Mouse (Mus musculus) ES-Bruce4 (cell line): ENCODE data around the gene Hmox2. TPM values are rescaled to one million over a fixed set of nuclear protein-coding genes. Genes with fewer than 3 reads are reported as not detected.
"Not testable (repeated sequence)": the region's sequence is repeated elsewhere in the genome, so short reads cannot be mapped to it uniquely, and the experiment has no call there.

Experiments
- H3K27ac ChIP-seq: 2 replicates; pipeline ENCODE4 v1.5.1; 2012; ENCODE audit warnings: low read length, inconsistent platforms; ENCODE audit not compliant: insufficient read depth
- H3K27me3 ChIP-seq: 2 replicates; pipeline ENCODE4 v1.6.1; 2012; ENCODE audit warnings: mild to moderate bottlenecking, low read length, inconsistent platforms; ENCODE audit not compliant: control insufficient read depth, poor library complexity, insufficient read depth, severe bottlenecking
- H3K36me3 ChIP-seq: 2 replicates; pipeline ENCODE4 v1.6.1; 2012; ENCODE audit warnings: inconsistent platforms, mild to moderate bottlenecking, low read length, moderate library complexity; ENCODE audit not compliant: control insufficient read depth, poor library complexity, insufficient read depth, severe bottlenecking
- H3K4me1 ChIP-seq: one replicate; pipeline ENCODE4 v1.8.1; 2011; ENCODE audit warnings: low read length; ENCODE audit not compliant: control insufficient read depth, insufficient read depth
- H3K4me3 ChIP-seq: 2 replicates; pipeline ENCODE4 v1.5.1; 2011; ENCODE audit warnings: low read depth, mild to moderate bottlenecking, low read length
- H3K9ac ChIP-seq: 2 replicates; pipeline ENCODE4 v1.6.1; 2012; ENCODE audit warnings: low read depth, mild to moderate bottlenecking, inconsistent platforms; ENCODE audit not compliant: poor library complexity, severe bottlenecking
- H3K9me3 ChIP-seq: replicated peaks from 2 replicates; pipeline ENCODE4 v1.6.1; 2012; ENCODE audit warnings: mild to moderate bottlenecking, low read length, inconsistent platforms; ENCODE audit not compliant: control insufficient read depth, poor library complexity, insufficient read depth, severe bottlenecking
- CTCF ChIP-seq: IDR thresholded peaks from one replicate; pipeline ENCODE4 v1.8.1; 2011; ENCODE audit warnings: low read depth, low read length
- EP300 ChIP-seq: IDR thresholded peaks from 2 replicates; pipeline ENCODE4 v1.6.1; 2011; ENCODE audit warnings: low read depth, low read length; ENCODE audit not compliant: insufficient read depth
- POLR2A ChIP-seq: IDR thresholded peaks from one replicate; pipeline ENCODE4 v1.8.1; 2011; ENCODE audit warnings: low read length; ENCODE audit not compliant: insufficient read depth
- polyA plus RNA-seq: library from polyadenylated mRNA; stranded (reverse); fragments of >200 nt; gene quantifications from 2 replicates; pipeline ENCODE4 v1.2.4, GENCODE M21; 2011; ENCODE audit warnings: low read depth; ENCODE audit not compliant: missing spikeins, insufficient read depth, insufficient read length

The Hmox2 gene
- polyA plus RNA-seq, 1 experiment, result 44.4 TPM

DNA sequence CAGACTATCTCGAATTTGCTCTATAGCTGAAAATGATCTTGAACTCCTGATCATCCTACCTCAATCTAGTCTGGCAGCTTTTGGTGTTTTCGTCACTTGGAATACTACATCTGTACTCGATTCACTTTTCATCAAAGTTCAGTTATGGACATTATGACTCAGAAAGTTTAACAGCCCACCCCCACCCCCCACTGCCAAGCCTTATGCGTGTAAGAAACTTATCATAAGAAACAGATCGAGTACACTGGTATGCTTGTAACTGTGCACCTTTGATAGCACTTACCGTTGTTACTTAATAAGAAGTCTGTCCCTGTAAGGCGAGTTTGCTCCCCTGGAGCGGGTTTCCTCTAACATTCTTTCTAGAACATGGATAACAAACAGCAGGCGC is 43.0 kb upstream of the Hmox2 start:
- TF ChIP-seq CTCF, result no peak
- no peak for TF ChIP-seq EP300
- TF ChIP-seq POLR2A, result no peak
- peak overlapping the region; percentile 82 for H3K4me3 ChIP-seq
- peaks cover 10% of the 10 kb centered on the region for H3K36me3 ChIP-seq
- H3K27me3 ChIP-seq, result no peaks in the 10 kb centered on the region
- H3K4me1 ChIP-seq, result no peaks in the 10 kb centered on the region
- H3K9me3 ChIP-seq, result no peaks in the 10 kb centered on the region
- peak overlapping the region; percentile 81 for H3K27ac ChIP-seq
- H3K9ac ChIP-seq, result peak overlapping the region; percentile 78

DNA sequence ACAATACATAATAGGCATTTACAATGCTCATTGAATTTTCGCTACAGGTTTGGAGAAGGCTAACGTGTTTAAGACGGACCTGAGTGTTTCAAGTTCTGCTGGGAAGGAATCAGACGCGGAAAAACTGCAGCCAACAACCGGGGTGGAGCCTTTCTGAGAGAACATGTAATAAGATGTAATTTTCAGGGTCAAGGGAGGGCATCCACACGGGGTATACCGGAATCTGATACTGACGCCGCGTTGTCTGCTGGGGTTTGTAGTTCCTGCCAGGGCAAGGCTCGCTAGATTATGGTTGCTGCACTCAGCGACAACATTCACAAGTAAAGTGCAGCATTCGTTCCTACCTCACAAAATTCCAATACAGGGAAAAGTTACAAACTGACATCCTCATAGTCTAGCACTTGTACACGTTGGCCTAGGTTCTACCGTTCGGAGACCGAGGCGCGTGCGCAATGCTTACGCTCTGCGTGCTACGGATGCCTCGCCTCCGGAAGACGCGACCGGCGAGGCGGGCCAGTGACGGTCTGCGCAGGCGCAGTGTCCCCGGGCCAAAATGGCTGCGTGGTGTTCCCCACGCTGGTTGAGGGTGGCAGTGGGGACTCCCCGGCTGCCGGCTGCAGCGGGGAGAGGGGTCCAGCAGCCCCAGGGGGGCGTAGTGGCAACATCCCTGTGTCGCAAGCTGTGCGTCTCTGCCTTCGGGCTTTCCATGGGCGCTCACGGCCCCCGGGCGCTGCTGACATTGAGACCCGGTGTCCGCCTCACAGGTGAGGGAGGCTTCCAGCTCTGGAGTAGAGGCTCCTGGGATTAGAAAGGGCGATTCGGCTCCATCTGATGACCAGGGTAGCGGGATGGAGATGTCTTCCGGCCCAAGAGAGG is 42.3 kb upstream of the Hmox2 start:
- peaks cover 13% of the 10 kb centered on the region for H3K36me3 ChIP-seq
- H3K27ac ChIP-seq, result peak overlapping the region; percentile 81
- H3K4me1 ChIP-seq, result no peaks in the 10 kb centered on the region
- peak overlapping the region; percentile 78 for H3K9ac ChIP-seq
- TF ChIP-seq CTCF (no peak), POLR2A (no peak), EP300 (no peak)
- H3K9me3 ChIP-seq, result no peaks in the 10 kb centered on the region
- peak overlapping the region; percentile 82 for H3K4me3 ChIP-seq
- no peaks in the 10 kb centered on the region for H3K27me3 ChIP-seq

DNA sequence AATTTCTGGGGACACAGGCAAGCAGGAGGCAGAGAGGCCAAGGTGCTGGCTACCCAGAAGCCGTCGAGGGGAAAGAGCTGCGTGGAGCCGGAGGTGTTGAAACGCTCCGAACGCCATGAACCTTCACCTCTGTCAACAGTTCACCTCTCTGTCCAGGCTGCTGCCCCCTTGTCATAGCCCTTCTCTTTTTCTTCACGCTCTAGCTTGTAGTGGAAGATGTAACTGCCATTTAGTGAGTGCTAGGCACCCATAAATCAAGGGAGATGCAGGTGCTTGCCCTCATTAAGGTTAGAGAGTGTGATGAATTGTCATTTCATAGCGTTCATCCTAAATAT is 41.7 kb upstream of the Hmox2 start:
- H3K27ac ChIP-seq, result no peak overlapping the region

DNA sequence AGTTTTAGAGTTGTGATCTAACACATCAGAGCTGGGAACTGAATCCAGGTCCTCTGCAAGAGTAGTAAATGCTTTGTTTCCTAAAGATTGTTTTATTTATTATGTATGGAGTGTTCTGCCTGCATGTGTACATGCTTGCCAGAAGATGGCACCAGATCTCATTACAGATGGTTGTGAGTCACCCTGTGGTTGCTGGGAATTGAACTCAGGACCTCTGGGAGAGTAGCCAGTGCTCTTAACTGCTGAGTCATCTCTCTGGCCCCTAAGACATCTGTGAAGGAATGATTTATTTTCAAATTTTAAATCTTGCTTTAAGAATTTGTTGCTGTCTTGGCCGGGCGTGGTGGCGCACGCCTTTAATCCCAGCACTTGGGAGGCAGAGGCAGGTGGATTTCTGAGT is 36.8 kb upstream of the Hmox2 start:
- H3K27ac ChIP-seq, H3K27me3 ChIP-seq, H3K4me3 ChIP-seq, H3K9me3 ChIP-seq, H3K4me1 ChIP-seq, H3K9ac ChIP-seq: not testable (repeated sequence)
- peaks cover 61% of the 10 kb centered on the region for H3K36me3 ChIP-seq

More for the DNA sequence above, 41.7 kb upstream of the Hmox2 start:
- Histone ChIP-seq H3K9me3 (no peaks in the 10 kb centered on the region), H3K27me3 (no peaks in the 10 kb centered on the region), H3K4me1 (no peaks in the 10 kb centered on the region), H3K4me3 (peak overlapping the region; percentile 82), H3K36me3 (peaks cover 19% of the 10 kb centered on the region), H3K9ac (peak overlapping the region; percentile 78)
- no peak for TF ChIP-seq CTCF
- no peak for TF ChIP-seq EP300
- no peak for TF ChIP-seq POLR2A

DNA sequence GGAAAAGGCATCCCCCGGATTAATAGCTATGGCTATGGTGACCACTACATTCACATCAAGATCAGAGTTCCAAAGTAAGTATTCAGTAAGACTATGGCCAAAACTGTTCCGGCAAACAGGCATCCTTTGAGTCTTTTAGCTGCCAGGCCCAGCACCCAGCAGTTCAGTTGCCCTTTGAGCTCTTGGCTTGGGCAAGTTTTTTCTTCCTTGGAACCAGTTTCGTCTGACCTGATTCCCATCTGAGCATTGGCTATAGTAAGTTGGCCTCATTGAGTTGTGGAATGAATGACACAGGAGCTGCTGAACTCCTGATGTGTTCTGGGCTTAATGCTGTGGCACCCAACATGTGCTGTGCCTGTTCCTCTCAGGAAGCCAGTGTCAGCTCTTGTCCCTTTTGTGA is 24.9 kb upstream of the Hmox2 start:
- Histone ChIP-seq H3K4me1 (no peaks in the 10 kb centered on the region), H3K27ac (peak overlapping the region; percentile 28; the same call in 1 of the 2 replicates), H3K9ac (no peak overlapping the region), H3K9me3 (no peaks in the 10 kb centered on the region), H3K27me3 (no peaks in the 10 kb centered on the region), H3K36me3 (peaks cover 62% of the 10 kb centered on the region), H3K4me3 (no peak overlapping the region)
- TF ChIP-seq EP300 (no peak), CTCF (no peak)

DNA sequence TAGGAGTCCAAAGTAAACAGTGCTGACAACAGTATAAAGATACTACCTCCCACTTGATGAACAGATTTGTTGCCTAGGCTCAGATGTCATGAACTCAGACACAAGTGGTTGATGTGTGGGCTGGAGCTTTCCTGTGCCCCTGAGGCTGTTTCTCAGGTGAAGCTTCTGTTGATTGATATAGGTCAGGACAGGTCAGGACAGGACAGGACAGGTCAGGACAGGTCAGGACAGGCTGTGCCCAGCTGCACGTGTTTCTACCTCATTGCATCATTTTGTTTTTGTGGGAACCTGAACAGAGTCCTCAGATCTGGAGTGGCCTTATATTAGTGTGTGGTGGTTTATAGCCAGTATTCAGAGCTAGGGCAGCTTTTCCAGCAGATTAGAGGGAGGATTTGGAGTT is 23.5 kb upstream of the Hmox2 start:
- TF ChIP-seq CTCF (no peak), EP300 (peak; percentile 94)
- H3K36me3 ChIP-seq, result peaks cover 66% of the 10 kb centered on the region
- no peak overlapping the region for H3K4me3 ChIP-seq

More for the DNA sequence above, 23.5 kb upstream of the Hmox2 start:
- no peaks in the 10 kb centered on the region for H3K27me3 ChIP-seq
- no peak overlapping the region for H3K9ac ChIP-seq
- no peaks in the 10 kb centered on the region for H3K9me3 ChIP-seq
- H3K4me1 ChIP-seq, result no peaks in the 10 kb centered on the region
- peak overlapping the region; percentile 41; the same call in 1 of the 2 replicates for H3K27ac ChIP-seq
